Mouse (Mus musculus): ENCODE results near the gene Hist1h2ag. TPM values are rescaled to one million over a fixed set of nuclear protein-coding genes. Genes with fewer than 3 reads are reported as not detected.

Gene Hist1h2ag
- total and polyA plus RNA-seq, 2 experiments from 2014 or later = 252 TPM; not detected in 1

DNA sequence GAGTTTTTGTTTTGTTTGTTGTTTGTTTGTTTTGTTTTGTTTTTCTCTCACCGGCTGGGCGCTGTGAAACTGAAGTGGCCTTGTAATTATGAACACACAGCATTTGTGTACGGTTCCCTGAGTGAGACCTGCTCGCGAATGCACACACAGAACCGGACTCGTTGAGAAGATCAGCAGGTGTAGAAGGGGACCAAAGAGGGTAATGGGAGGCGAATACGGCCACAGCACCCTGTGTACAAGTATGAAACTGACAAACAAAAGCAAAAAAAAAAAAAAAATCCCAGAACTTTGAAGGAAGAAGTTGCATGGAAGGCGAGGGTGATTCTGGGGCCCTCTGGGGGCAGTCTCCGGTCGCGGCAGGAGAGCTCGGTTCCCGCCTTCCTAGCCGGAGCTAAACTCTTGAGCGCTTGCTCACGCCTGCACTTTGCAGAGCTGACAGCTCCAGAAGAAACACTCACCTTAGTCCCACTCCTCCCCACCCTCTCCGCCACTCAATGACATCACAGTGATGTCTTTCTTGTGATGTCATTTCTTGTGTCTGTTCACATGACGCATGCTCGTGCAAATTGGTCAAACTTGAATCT, 47.3 kb downstream of the Hist1h2ag start:
- H3K9me3 ChIP-seq (ENCODE audit: low read length) = 0 out of 2 replicates have a peak, but pooled peaks cover 3% of the 10 kb centered on the region
- H3K4me2 ChIP-seq (ENCODE audit: low read depth, low read length, poor library complexity, severe bottlenecking) = peak overlapping the region; percentile 24; the same call in 1 of the 2 replicates
- H3K4me3 ChIP-seq (ENCODE audit: low read depth, low read length) = 0 out of 2 replicates have a peak overlapping the region, but pooled peaks have one; percentile 3
- H3K4me1 ChIP-seq (ENCODE audit: insufficient read depth, low read length) = no peaks in the 10 kb centered on the region; the same call in 1 of the 2 replicates
- peaks cover 52% of the 10 kb centered on the region for H3K27me3 ChIP-seq (ENCODE audit: insufficient read depth, low read length)
- H3K36me3 ChIP-seq (ENCODE audit: insufficient read depth, low read length) = no peaks in the 10 kb centered on the region
- H3K9ac ChIP-seq (replicated peaks; ENCODE audit: low read length, poor library complexity, severe bottlenecking) = no peak overlapping the region
- ATAC-seq (ENCODE audit: low FRiP score) (no peak), DNase-seq (ENCODE audit: low spot score) (no peak)
- WGBS = under 1% methylated on average over 21 of the region's 21 CpGs
- H3K27ac ChIP-seq (ENCODE audit: low read depth, low read length) = no peak overlapping the region
- TF ChIP-seq CTCF (IDR thresholded peaks at IDR 0.05) = no peak

DNA sequence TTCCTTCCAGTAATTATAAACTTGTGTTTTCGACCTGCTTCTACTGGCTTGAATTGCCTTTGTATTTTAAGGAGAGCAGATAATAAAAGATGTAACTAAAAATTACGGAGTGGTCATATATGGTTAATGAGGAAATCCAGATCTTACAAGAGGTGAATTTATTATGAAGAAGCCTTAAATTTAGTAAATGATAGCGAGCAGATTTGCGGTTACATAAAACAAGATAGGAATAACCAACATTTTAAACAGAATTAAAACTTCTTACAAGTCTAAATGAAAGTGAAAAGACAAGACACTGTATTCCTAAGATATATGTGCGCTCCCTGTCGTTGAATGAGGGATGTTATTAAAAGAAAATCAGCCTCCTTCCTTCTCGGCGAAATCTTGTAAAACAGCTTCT, 47.8 kb downstream of the Hist1h2ag start:
- no peak overlapping the region for H3K4me3 ChIP-seq (ENCODE audit: low read depth, low read length)
- ATAC-seq (ENCODE audit: low FRiP score) (no peak), DNase-seq (ENCODE audit: low spot score) (no peak)
- H3K9me3 ChIP-seq (ENCODE audit: low read length) = 0 out of 2 replicates have a peak, but pooled peaks cover 3% of the 10 kb centered on the region
- H3K27me3 ChIP-seq (ENCODE audit: insufficient read depth, low read length) = peaks cover 47% of the 10 kb centered on the region
- no peak overlapping the region for H3K9ac ChIP-seq (replicated peaks; ENCODE audit: low read length, poor library complexity, severe bottlenecking)
- H3K27ac ChIP-seq (ENCODE audit: low read depth, low read length) = no peak overlapping the region
- 0 out of 2 replicates have a peak overlapping the region, but pooled peaks have one; percentile 24 for H3K4me2 ChIP-seq (ENCODE audit: low read depth, low read length, poor library complexity, severe bottlenecking)
- H3K4me1 ChIP-seq (ENCODE audit: insufficient read depth, low read length) = no peaks in the 10 kb centered on the region; the same call in 1 of the 2 replicates
- 2% methylated on average over 8 of the region's 8 CpGs for WGBS
- no peak for TF ChIP-seq CTCF (IDR thresholded peaks at IDR 0.05)
- no peaks in the 10 kb centered on the region for H3K36me3 ChIP-seq (ENCODE audit: insufficient read depth, low read length)

DNA sequence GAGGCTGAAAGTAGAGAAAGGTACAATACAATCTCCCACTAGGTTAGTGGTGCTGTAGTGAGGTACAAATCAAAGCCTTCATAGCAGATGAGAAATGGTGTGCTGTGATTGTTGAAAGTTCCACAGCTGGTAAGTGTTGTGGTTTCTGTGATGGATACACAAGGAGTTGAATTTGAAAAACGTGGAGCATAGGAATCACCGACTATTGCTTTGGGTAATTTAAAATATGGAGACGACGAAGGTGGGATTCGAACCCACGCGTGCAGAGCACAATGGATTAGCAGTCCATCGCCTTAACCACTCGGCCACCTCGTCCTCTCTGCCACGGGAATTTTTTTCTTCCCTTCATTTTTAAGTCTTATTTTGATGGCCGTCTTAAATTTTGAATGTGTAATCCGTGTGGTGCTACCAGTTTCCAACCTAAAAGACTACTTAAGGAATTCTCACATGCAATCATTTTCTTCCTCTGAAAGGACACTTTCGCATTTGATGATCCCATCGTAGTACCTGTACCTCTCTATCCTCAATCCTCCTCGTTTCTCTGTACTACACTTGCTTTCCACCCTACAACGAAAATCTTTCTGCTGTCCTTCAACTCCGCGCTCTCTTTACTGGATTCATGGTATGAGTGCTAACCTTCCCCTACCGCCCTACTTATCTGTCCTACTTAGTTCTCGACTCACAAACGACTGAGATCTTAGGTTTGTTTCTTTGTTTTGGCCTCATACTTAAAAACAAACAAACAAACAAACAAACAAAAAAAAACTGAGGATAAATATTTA, 48.6 kb downstream of the Hist1h2ag start:
- Histone ChIP-seq H3K4me2 (ENCODE audit: low read depth, low read length, poor library complexity, severe bottlenecking) (no peak overlapping the region), H3K9ac (replicated peaks; ENCODE audit: low read length, poor library complexity, severe bottlenecking) (no peak overlapping the region), H3K27me3 (ENCODE audit: insufficient read depth, low read length) (peaks cover 40% of the 10 kb centered on the region), H3K27ac (ENCODE audit: low read depth, low read length) (no peak overlapping the region), H3K4me1 (ENCODE audit: insufficient read depth, low read length) (no peaks in the 10 kb centered on the region; the same call in 1 of the 2 replicates), H3K36me3 (ENCODE audit: insufficient read depth, low read length) (no peaks in the 10 kb centered on the region), H3K4me3 (ENCODE audit: low read depth, low read length) (no peak overlapping the region), H3K9me3 (ENCODE audit: low read length) (0 out of 2 replicates have a peak, but pooled peaks cover 3% of the 10 kb centered on the region)
- 2% methylated on average over 22 of the region's 22 CpGs for WGBS
- no peak for DNase-seq (ENCODE audit: low spot score)
- no peak for TF ChIP-seq CTCF (IDR thresholded peaks at IDR 0.05)
- no peak for ATAC-seq (ENCODE audit: low FRiP score)

DNA sequence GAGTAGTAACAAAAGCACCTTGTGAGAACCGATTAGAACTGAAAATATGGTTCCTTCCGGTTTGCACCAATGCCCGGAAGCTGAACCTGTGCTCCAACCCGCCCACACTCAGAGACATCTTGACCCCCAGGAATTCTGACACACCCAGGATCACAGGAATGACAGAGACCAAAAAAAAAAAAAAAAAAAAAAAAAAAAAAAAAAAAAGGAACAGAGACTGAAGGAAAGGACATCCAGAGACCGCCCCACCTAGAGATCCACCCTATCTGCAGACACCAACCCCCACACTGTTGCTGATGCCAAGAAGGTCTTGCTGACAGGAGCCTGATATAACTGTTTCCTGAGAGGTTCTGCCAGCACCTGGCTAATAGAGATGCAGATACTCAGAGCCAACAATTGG, 50.2 kb downstream of the Hist1h2ag start:
- H3K36me3 ChIP-seq (ENCODE audit: insufficient read depth, low read length) = no peaks in the 10 kb centered on the region
- H3K9ac ChIP-seq (replicated peaks; ENCODE audit: low read length, poor library complexity, severe bottlenecking) = no peak overlapping the region
- 95% methylated on average over 5 of the region's 5 CpGs for whole genome bisulfite sequencing
- H3K9me3 ChIP-seq (ENCODE audit: low read length) = 0 out of 2 replicates have a peak, but pooled peaks cover 3% of the 10 kb centered on the region
- H3K27ac ChIP-seq (ENCODE audit: low read depth, low read length) = no peak overlapping the region
- DNase-seq (ENCODE audit: low spot score) (no peak), ATAC-seq (ENCODE audit: low FRiP score) (no peak)
- H3K4me1 ChIP-seq (ENCODE audit: insufficient read depth, low read length) = no peaks in the 10 kb centered on the region; the same call in 1 of the 2 replicates
- H3K27me3 ChIP-seq (ENCODE audit: insufficient read depth, low read length) = peaks cover 24% of the 10 kb centered on the region
- no peak overlapping the region for H3K4me2 ChIP-seq (ENCODE audit: low read depth, low read length, poor library complexity, severe bottlenecking)
- H3K4me3 ChIP-seq (ENCODE audit: low read depth, low read length) = no peak overlapping the region
- TF ChIP-seq CTCF (IDR thresholded peaks at IDR 0.05) = no peak

Small RNA genes lying within 50 kb of the gene (microRNA-seq; reads per million reads assigned to microRNA genes)
- gene Gm26300 (ENCODE audit: borderline number of aligned reads) (not detected), gene Gm44390 (ENCODE audit: borderline number of aligned reads) (not detected), gene Gm44486 (ENCODE audit: borderline number of aligned reads) (not detected)

Other genes with a start within 250 kb of the Hist1h2ag start
- 213 and 311 TPM in 2 replicates for gene Hist1h2bq, start 232.7 kb downstream of the Hist1h2ag start, total RNA-seq (2014; rRNA removed)
- gene Hist1h2bq, start 232.7 kb downstream of the Hist1h2ag start, polyA plus RNA-seq (2015; fragmentation: Nextera tagmentation; extraction: Ambion mirVana) = 2.7 and 3.8 TPM in 2 replicates
- not detected in 2 replicates for gene Hist1h2ao, start 232.5 kb downstream of the Hist1h2ag start, total RNA-seq (2014; rRNA removed)
- not detected in 2 replicates for gene Hist1h2ao, start 232.5 kb downstream of the Hist1h2ag start, polyA plus RNA-seq (2015; fragmentation: Nextera tagmentation; extraction: Ambion mirVana)
- 2.3 TPM in 1 of 2 replicates, not detected in the other for gene Hist1h4m, start 231.2 kb downstream of the Hist1h2ag start, total RNA-seq (2014; rRNA removed)
- gene Hist1h4m, start 231.2 kb downstream of the Hist1h2ag start, polyA plus RNA-seq (2015; fragmentation: Nextera tagmentation; extraction: Ambion mirVana) = 1.8 TPM in 1 of 2 replicates, not detected in the other
- 1,387 and 1,972 TPM in 2 replicates for gene Hist1h4n, start 210.7 kb downstream of the Hist1h2ag start, total RNA-seq (2014; rRNA removed)
- gene Hist1h4n, start 210.7 kb downstream of the Hist1h2ag start, polyA plus RNA-seq (2015; fragmentation: Nextera tagmentation; extraction: Ambion mirVana) = 1.7 and 2.3 TPM in 2 replicates
- 409 and 620 TPM in 2 replicates for gene Hist1h2ap, start 209.4 kb downstream of the Hist1h2ag start, total RNA-seq (2014; rRNA removed)
- 282 and 299 TPM in 2 replicates for gene Hist1h2ap, start 209.4 kb downstream of the Hist1h2ag start, polyA plus RNA-seq (2015; fragmentation: Nextera tagmentation; extraction: Ambion mirVana)
- 112 and 283 TPM in 2 replicates for gene Hist1h2br, start 209.2 kb downstream of the Hist1h2ag start, total RNA-seq (2014; rRNA removed)
- 3.0 and 4.0 TPM in 2 replicates for gene Hist1h2br, start 209.2 kb downstream of the Hist1h2ag start, polyA plus RNA-seq (2015; fragmentation: Nextera tagmentation; extraction: Ambion mirVana)
- gene Zfp184, start 97.8 kb downstream of the Hist1h2ag start, total RNA-seq (2014; rRNA removed) = 8.1 and 9.8 TPM in 2 replicates
- gene Zfp184, start 97.8 kb downstream of the Hist1h2ag start, polyA plus RNA-seq (2015; fragmentation: Nextera tagmentation; extraction: Ambion mirVana) = 7.5 and 8.4 TPM in 2 replicates
- gene Pom121l2, start 61.8 kb downstream of the Hist1h2ag start, total RNA-seq (2014; rRNA removed) = 0.05 and 0.90 TPM in 2 replicates
- gene Pom121l2, start 61.8 kb downstream of the Hist1h2ag start, polyA plus RNA-seq (2015; fragmentation: Nextera tagmentation; extraction: Ambion mirVana) = not detected in 2 replicates
- gene Prss16, start 33.2 kb downstream of the Hist1h2ag start, total RNA-seq (2014; rRNA removed) = 0.09 and 1.6 TPM in 2 replicates
- not detected in 2 replicates for gene Prss16, start 33.2 kb downstream of the Hist1h2ag start, polyA plus RNA-seq (2015; fragmentation: Nextera tagmentation; extraction: Ambion mirVana)
- gene Hist1h2ah, start 7.4 kb downstream of the Hist1h2ag start, total RNA-seq (2014; rRNA removed) = 4.5 and 62.6 TPM in 2 replicates
- gene Hist1h2ah, start 7.4 kb downstream of the Hist1h2ag start, polyA plus RNA-seq (2015; fragmentation: Nextera tagmentation; extraction: Ambion mirVana) = 6.9 TPM in 1 of 2 replicates, not detected in the other
- gene Hist1h2bk, start 7.1 kb downstream of the Hist1h2ag start, total RNA-seq (2014; rRNA removed) = 112 and 321 TPM in 2 replicates
- gene Hist1h2bk, start 7.1 kb downstream of the Hist1h2ag start, polyA plus RNA-seq (2015; fragmentation: Nextera tagmentation; extraction: Ambion mirVana) = not detected in 2 replicates
- gene Hist1h4i, start 1.6 kb downstream of the Hist1h2ag start, total RNA-seq (2014; rRNA removed) = 10.0 and 19.2 TPM in 2 replicates
- 2.2 and 2.5 TPM in 2 replicates for gene Hist1h4i, start 1.6 kb downstream of the Hist1h2ag start, polyA plus RNA-seq (2015; fragmentation: Nextera tagmentation; extraction: Ambion mirVana)
- 161 and 335 TPM in 2 replicates for gene Hist1h2bj, start 270 bp upstream of the Hist1h2ag start, total RNA-seq (2014; rRNA removed)
- gene Hist1h2bj, start 270 bp upstream of the Hist1h2ag start, polyA plus RNA-seq (2015; fragmentation: Nextera tagmentation; extraction: Ambion mirVana) = 2.7 and 3.2 TPM in 2 replicates
- gene Vmn1r188, start 41.5 kb upstream of the Hist1h2ag start, total RNA-seq (2014; rRNA removed) = not detected in 2 replicates
- gene Vmn1r188, start 41.5 kb upstream of the Hist1h2ag start, polyA plus RNA-seq (2015; fragmentation: Nextera tagmentation; extraction: Ambion mirVana) = not detected in 2 replicates
- not detected in 2 replicates for gene Vmn1r189, start 62.9 kb upstream of the Hist1h2ag start, total RNA-seq (2014; rRNA removed)
- gene Vmn1r189, start 62.9 kb upstream of the Hist1h2ag start, polyA plus RNA-seq (2015; fragmentation: Nextera tagmentation; extraction: Ambion mirVana) = not detected in 2 replicates
- not detected in 2 replicates for gene Vmn1r191, start 141.0 kb upstream of the Hist1h2ag start, total RNA-seq (2014; rRNA removed)
- not detected in 2 replicates for gene Vmn1r191, start 141.0 kb upstream of the Hist1h2ag start, polyA plus RNA-seq (2015; fragmentation: Nextera tagmentation; extraction: Ambion mirVana)
- not detected in 2 replicates for gene Vmn1r192, start 148.2 kb upstream of the Hist1h2ag start, total RNA-seq (2014; rRNA removed)
- not detected in 2 replicates for gene Vmn1r192, start 148.2 kb upstream of the Hist1h2ag start, polyA plus RNA-seq (2015; fragmentation: Nextera tagmentation; extraction: Ambion mirVana)
- not detected in 2 replicates for gene Vmn1r193, start 180.2 kb upstream of the Hist1h2ag start, total RNA-seq (2014; rRNA removed)
- not detected in 2 replicates for gene Vmn1r193, start 180.2 kb upstream of the Hist1h2ag start, polyA plus RNA-seq (2015; fragmentation: Nextera tagmentation; extraction: Ambion mirVana)
- not detected in 2 replicates for gene Vmn1r194, start 201.3 kb upstream of the Hist1h2ag start, total RNA-seq (2014; rRNA removed)
- gene Vmn1r194, start 201.3 kb upstream of the Hist1h2ag start, polyA plus RNA-seq (2015; fragmentation: Nextera tagmentation; extraction: Ambion mirVana) = not detected in 2 replicates
- gene Vmn1r195, start 227.6 kb upstream of the Hist1h2ag start, total RNA-seq (2014; rRNA removed) = not detected in 2 replicates
- not detected in 2 replicates for gene Vmn1r195, start 227.6 kb upstream of the Hist1h2ag start, polyA plus RNA-seq (2015; fragmentation: Nextera tagmentation; extraction: Ambion mirVana)
- not detected in 2 replicates for gene Vmn1r196, start 247.0 kb upstream of the Hist1h2ag start, total RNA-seq (2014; rRNA removed)
- gene Vmn1r196, start 247.0 kb upstream of the Hist1h2ag start, polyA plus RNA-seq (2015; fragmentation: Nextera tagmentation; extraction: Ambion mirVana) = not detected in 2 replicates